Mouse (Mus musculus) heart, adult 8-10 months (tissue): ENCODE results near the gene A630089N07Rik. TPM values are rescaled to one million over a fixed set of nuclear protein-coding genes. Genes with fewer than 3 reads are reported as not detected.

Source experiments
- DNase-seq: peaks from one replicate; pipeline ENCODE4 v3.0.0; 2022; ENCODE audit warnings: low spot score
- total RNA-seq, 4 experiments: library from RNA; stranded (reverse); gene quantifications; 2 replicates each; pipeline ENCODE4 v1.2.4; 2022

Gene A630089N07Rik
- total RNA-seq, 4 experiments from 2014 or later = 1.6 to 2.2 (median 2.1) TPM

- peak; percentile 96 for DNase-seq
These were observed 119.9 kb downstream of the A630089N07Rik start, which contains the start of the genes C2cd2 and Zbtb21 for GRCm38 (mm10) chr16:97962151-97962948. C2cd2 (minus strand) TSS chr16:97962598. Zbtb21 (minus strand) TSS chr16:97962622.

GRCm38 (mm10) chr16:97961381-97962150, 120.7 kb downstream of the A630089N07Rik start:
- peak; percentile 13 for DNase-seq

GRCm38 (mm10) chr16:97960348-97960747, 121.9 kb downstream of the A630089N07Rik start:
- DNase-seq = no peak

GRCm38 (mm10) chr16:97958401-97958973, 123.8 kb downstream of the A630089N07Rik start:
- no peak for DNase-seq

GRCm38 (mm10) chr16:97957626-97958025, 124.6 kb downstream of the A630089N07Rik start:
- peak; percentile 31 for DNase-seq

- no peak for DNase-seq
These were observed 126.2 kb downstream of the A630089N07Rik start for GRCm38 (mm10) chr16:97956011-97956410.

- DNase-seq = no peak
These were observed 128.9 kb downstream of the A630089N07Rik start for GRCm38 (mm10) chr16:97953300-97953699.

- no peak for DNase-seq
These were observed 129.4 kb downstream of the A630089N07Rik start for GRCm38 (mm10) chr16:97952801-97953200.

- DNase-seq = no peak
These were observed 129.9 kb downstream of the A630089N07Rik start for GRCm38 (mm10) chr16:97952371-97952770.

Other genes starting within 250 kb of the A630089N07Rik start
- gene Prdm15, start 230.6 kb downstream of the A630089N07Rik start, total RNA-seq = 1 to 10 TPM; 4.5 to 6.5 (median 5.0) TPM
- 10 to 100 TPM; 18.7 to 27.2 (median 24.4) TPM for gene C2cd2, start 119.9 kb downstream of the A630089N07Rik start, total RNA-seq
- 10 to 100 TPM in 3 of 4 experiments, 1 to 10 TPM in 1; 7.3 to 10.4 (median 10.2) TPM for gene Zbtb21, start 119.8 kb downstream of the A630089N07Rik start, total RNA-seq
- 1 to 10 TPM; 2.7 to 7.8 (median 3.7) TPM for gene B230307C23Rik, start 85.1 kb downstream of the A630089N07Rik start, total RNA-seq